Mouse (Mus musculus) embryonic facial prominence, embryonic 14.5 days (tissue): ENCODE measurements around the gene Plcd3. TPM values are rescaled to one million over a fixed set of nuclear protein-coding genes. Genes with fewer than 3 reads are reported as not detected.

ENCODE experiments used
- ATAC-seq: fragments of 200-750 bp; cut with Nextera tagmentation; 2 replicates; pipeline ENCODE4 v1.8.0; 2017; ENCODE audit warnings: low read depth, moderate number of reproducible peaks, moderate TSS enrichment
- DNase-seq: peaks from one replicate; pipeline ENCODE4 v3.0.0-alpha.2; 2015; ENCODE audit warnings: low spot score
- H3K27ac ChIP-seq: fragments of 300-500 bp; sonication (generic); replicated peaks from 2 replicates; pipeline ENCODE4 v1.5.1; 2014; ENCODE audit warnings: low read depth, mild to moderate bottlenecking, low read length, moderate library complexity
- H3K27me3 ChIP-seq: fragments of 300-500 bp; sonication (generic); replicated peaks from 2 replicates; pipeline ENCODE4 v1.6.1; 2014; ENCODE audit warnings: low read length; ENCODE audit not compliant: control insufficient read depth, insufficient read depth
- H3K36me3 ChIP-seq: fragments of 300-500 bp; sonication (generic); 2 replicates; pipeline ENCODE4 v1.6.1; 2014; ENCODE audit warnings: low read length, mixed read lengths; ENCODE audit not compliant: control insufficient read depth, insufficient read depth
- H3K4me1 ChIP-seq: fragments of 300-500 bp; sonication (generic); 2 replicates; pipeline ENCODE4 v1.6.1; 2014; ENCODE audit warnings: antibody characterized with exemption, low read length; ENCODE audit not compliant: control insufficient read depth, insufficient read depth
- H3K4me2 ChIP-seq: fragments of 300-500 bp; sonication (generic); 2 replicates; pipeline ENCODE4 v1.6.1; 2014; ENCODE audit warnings: low read depth, mild to moderate bottlenecking, low read length, moderate library complexity, mixed read lengths
- H3K4me3 ChIP-seq: fragments of 300-500 bp; sonication (generic); 2 replicates; pipeline ENCODE4 v1.5.1; 2014; ENCODE audit warnings: low read depth, mild to moderate bottlenecking, low read length
- H3K9ac ChIP-seq: fragments of 300-500 bp; sonication (generic); 2 replicates; pipeline ENCODE4 v1.6.1; 2014; ENCODE audit warnings: low read depth, mild to moderate bottlenecking, low read length, moderate library complexity, mixed read lengths
- H3K9me3 ChIP-seq: fragments of 300-500 bp; sonication (generic); 2 replicates; pipeline ENCODE4 v1.6.1; 2016; ENCODE audit warnings: low read length; ENCODE audit not compliant: control insufficient read depth
- WGBS: fragments of 180-500 bp; shearing (Covaris S2); extraction: QIAGEN DNeasy Blood & Tissue Kit; methylation state at CpG from one replicate; pipeline ENCODE4 v1.1.7; 2014; 5-methylcytosine and 5-hydroxymethylcytosine counted together
- polyA plus RNA-seq: library from polyadenylated mRNA; unstranded; fragments of >200 nt; fragmentation: Nextera tagmentation; extraction: Ambion mirVana; gene quantifications from 2 replicates; pipeline ENCODE4 v1.2.1, GENCODE M21; 2014

Gene Plcd3
- polyA plus RNA-seq, 1 experiment from 2014 or later = 3.0 TPM

DNA sequence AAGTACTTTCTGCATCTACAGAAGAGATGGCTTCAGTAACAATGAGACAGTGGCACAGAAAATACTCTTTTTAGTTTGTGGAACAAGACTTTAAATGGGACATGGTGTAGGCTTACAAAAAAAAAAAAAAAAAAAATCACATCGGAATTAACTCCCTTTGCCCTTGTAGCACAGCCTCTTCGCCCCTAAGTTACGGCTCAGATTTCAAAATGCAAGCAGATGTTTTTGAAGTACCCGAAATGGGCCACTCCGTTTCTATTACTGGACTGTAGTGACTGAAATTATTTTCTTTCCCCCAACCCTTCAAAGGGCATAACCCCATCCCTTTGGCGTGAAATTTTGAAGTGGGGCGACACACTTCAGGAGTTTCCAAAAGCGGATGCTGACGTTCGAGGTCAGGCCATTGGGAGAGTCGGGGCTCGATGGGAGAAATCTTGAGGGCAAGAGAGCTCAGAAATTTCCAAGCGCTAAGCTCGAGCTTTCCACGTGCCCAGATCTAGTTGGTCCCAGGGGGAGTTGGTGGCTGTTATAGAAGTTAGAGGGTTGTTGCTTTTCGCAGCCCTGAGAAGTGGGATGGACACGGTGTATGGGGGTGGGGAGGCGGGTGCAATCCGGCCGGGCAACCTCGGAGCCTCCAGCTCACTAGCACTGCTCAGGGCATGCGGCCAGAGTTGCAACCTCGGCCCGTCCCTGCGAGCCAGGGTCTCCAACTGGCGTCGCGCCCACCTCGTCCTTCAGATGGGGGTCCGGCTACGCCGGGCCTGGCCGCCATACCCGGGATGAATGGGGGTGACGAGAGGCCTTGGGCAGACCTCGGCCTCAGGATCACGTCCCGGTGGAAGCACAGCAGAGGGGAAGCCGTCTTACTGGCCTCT is 30.5 kb upstream of the Plcd3 start, which contains the start of gene Hexim2:
Gene Hexim2, plus strand, starts transcription at position 729 of the 875 bp plus-strand sequence.
- DNase-seq = peak; percentile 76
- WGBS = under 1% methylated on average over 21 of the region's 39 CpGs
- H3K9me3 ChIP-seq = no peaks in the 10 kb centered on the region
- peak within 1 kb of the TSS; percentile 87 for H3K4me3 ChIP-seq
- peak; percentile 38 for ATAC-seq
- no peaks in the 10 kb centered on the region for H3K27me3 ChIP-seq
- peaks cover 26% of the 10 kb centered on the region for H3K4me1 ChIP-seq
- peak within 1 kb of the TSS; percentile 69 for H3K4me2 ChIP-seq
- H3K9ac ChIP-seq = peak within 1 kb of the TSS; percentile 100
- peak within 1 kb of the TSS; percentile 97 for H3K27ac ChIP-seq
- H3K36me3 ChIP-seq = 0 out of 2 replicates have a peak, but pooled peaks cover 7% of the 10 kb centered on the region

DNA sequence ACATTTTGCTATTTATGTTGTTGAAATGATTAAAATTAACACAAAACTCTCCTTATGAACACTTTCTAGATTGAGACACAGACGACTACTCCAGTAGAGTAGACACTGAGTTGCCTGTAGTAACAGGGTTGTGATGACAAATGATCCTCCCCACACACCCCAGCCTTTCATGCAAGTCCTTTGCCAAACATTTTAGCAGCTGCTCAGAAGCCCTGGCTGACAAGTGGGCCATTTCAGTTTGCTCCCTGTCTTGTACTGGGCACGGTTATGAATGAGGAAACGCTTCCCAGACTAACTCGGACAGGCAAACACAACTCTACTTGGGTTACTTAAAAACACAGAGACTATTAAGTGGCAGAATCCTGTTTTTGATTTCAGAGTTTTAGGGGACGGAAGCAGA is 18.9 kb upstream of the Plcd3 start:
- no peak overlapping the region for H3K4me3 ChIP-seq
- H3K27ac ChIP-seq = peak overlapping the region; percentile 39; the same call in 1 of the 2 replicates
- H3K36me3 ChIP-seq = no peaks in the 10 kb centered on the region
- no peaks in the 10 kb centered on the region for H3K27me3 ChIP-seq
- peaks cover 10% of the 10 kb centered on the region for H3K4me1 ChIP-seq
- 42% methylated on average over 5 of the region's 5 CpGs for WGBS
- DNase-seq = peak; percentile 58
- H3K9ac ChIP-seq = no peak overlapping the region
- H3K4me2 ChIP-seq = no peak overlapping the region
- ATAC-seq = no peak
- H3K9me3 ChIP-seq = no peaks in the 10 kb centered on the region

DNA sequence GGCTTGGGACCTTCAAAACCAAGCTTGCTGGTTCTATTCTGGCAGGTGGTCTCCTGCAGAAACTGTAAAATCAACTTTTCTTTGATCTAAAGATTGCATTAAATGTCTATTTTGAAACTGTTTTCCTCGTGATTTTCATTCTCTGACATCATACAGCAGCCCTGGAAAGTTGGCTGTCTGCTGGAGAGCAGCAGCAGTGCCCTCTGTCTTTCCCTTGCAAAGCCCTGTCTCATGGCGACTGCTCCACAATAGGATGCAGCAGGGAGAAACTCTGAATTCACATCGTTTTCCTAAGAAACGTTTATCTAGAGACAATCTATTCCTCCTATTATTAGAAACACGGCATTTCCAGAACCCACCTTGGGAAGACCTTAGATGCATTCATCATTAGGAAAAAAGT is 18.2 kb upstream of the Plcd3 start:
- H3K36me3 ChIP-seq = no peaks in the 10 kb centered on the region
- no peak overlapping the region for H3K9ac ChIP-seq
- H3K4me3 ChIP-seq = no peak overlapping the region
- H3K9me3 ChIP-seq = no peaks in the 10 kb centered on the region
- peaks cover 14% of the 10 kb centered on the region for H3K4me1 ChIP-seq
- ATAC-seq = no peak
- no peak for DNase-seq
- WGBS = 49% methylated on average over 5 of the region's 5 CpGs
- no peaks in the 10 kb centered on the region for H3K27me3 ChIP-seq
- no peak overlapping the region for H3K27ac ChIP-seq
- H3K4me2 ChIP-seq = no peak overlapping the region

DNA sequence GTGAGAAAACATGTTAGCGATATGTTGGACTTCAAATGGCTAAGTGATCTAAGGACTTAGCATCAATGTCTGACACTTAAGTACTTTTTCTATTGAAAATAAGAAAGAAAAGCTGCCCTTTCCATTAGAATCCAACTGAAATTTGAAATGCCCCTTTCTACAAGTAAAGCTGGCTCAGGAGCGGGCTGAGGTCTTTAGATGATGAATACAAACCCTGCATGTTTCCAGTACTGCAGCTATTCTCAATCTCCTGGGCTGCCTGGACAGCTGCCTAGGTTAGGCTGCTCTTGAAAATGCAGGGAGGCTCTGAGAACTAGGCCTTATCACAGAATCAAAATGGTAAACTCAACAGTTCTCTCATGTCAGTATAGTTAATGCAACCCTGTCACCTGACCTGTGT is 17.4 kb upstream of the Plcd3 start:
- Histone ChIP-seq H3K4me2 (peak overlapping the region; percentile 84), H3K4me3 (peak overlapping the region; percentile 73), H3K27me3 (no peaks in the 10 kb centered on the region), H3K36me3 (no peaks in the 10 kb centered on the region), H3K9ac (0 out of 2 replicates have a peak overlapping the region, but pooled peaks have one; percentile 8), H3K9me3 (no peaks in the 10 kb centered on the region), H3K27ac (no peak overlapping the region), H3K4me1 (peaks cover 18% of the 10 kb centered on the region)
- DNase-seq = no peak
- WGBS = 93% methylated on average over 2 of the region's 2 CpGs
- ATAC-seq = no peak

DNA sequence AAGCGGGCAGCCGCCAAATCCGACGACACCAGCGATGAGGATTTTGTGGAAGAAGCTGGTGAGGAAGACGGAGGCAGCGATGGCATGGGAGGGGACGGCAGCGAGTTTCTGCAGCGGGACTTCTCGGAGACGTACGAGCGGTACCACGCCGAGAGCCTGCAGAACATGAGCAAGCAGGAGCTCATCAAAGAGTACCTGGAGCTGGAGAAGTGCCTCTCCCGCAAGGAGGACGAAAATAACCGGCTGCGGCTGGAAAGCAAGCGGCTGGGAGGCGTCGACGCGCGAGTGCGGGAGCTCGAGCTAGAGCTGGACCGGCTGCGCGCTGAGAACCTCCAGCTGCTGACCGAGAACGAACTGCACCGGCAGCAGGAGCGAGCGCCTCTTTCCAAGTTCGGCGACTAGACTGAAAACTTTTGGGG is 16.1 kb upstream of the Plcd3 start:
- Histone ChIP-seq H3K36me3 (no peaks in the 10 kb centered on the region), H3K9ac (peak overlapping the region; percentile 75), H3K9me3 (no peaks in the 10 kb centered on the region), H3K4me2 (peak overlapping the region; percentile 84), H3K27ac (peak overlapping the region; percentile 84), H3K4me1 (peaks cover 18% of the 10 kb centered on the region), H3K27me3 (no peaks in the 10 kb centered on the region), H3K4me3 (peak overlapping the region; percentile 73)
- WGBS = under 1% methylated on average over 37 of the region's 38 CpGs
- ATAC-seq = no peak
- peak; percentile 64 for DNase-seq

DNA sequence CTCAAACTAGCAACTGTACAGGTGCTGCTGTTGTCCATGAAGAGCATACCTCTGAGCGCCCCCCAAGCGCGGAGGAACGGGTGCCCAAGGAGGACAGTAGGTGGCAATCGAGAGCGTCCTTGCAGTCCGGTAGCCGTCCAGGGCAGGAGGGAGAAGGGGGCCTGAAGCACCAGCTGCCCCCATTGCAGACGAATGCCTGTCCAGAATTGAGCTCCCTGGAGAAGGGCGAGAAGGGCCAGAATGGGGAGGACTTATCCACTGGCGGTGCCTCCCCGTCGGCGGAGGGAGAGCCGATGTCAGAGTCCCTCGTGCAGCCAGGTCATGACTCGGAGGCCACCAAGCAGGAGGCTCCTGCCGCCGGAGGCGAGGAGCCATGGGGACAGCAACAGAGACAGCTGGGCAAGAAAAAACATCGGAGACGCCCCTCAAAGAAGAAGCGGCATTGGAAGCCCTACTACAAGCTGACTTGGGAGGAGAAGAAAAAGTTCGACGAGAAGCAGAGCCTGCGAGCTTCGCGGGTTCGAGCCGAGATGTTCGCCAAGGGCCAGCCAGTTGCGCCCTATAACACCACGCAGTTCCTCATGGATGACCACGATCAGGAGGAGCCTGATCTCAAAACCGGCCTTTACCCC is 15.6 kb upstream of the Plcd3 start:
- H3K9ac ChIP-seq = peak overlapping the region; percentile 75
- under 1% methylated on average over 35 of the region's 35 CpGs for WGBS
- H3K36me3 ChIP-seq = no peaks in the 10 kb centered on the region
- no peaks in the 10 kb centered on the region for H3K27me3 ChIP-seq
- ATAC-seq (0 out of 2 replicates have a peak, but pooled peaks have one; percentile 10), DNase-seq (peak; percentile 87)
- H3K4me2 ChIP-seq = peak overlapping the region; percentile 84
- peak overlapping the region; percentile 73 for H3K4me3 ChIP-seq
- H3K27ac ChIP-seq = peak overlapping the region; percentile 84
- peaks cover 22% of the 10 kb centered on the region for H3K4me1 ChIP-seq
- no peaks in the 10 kb centered on the region for H3K9me3 ChIP-seq

DNA sequence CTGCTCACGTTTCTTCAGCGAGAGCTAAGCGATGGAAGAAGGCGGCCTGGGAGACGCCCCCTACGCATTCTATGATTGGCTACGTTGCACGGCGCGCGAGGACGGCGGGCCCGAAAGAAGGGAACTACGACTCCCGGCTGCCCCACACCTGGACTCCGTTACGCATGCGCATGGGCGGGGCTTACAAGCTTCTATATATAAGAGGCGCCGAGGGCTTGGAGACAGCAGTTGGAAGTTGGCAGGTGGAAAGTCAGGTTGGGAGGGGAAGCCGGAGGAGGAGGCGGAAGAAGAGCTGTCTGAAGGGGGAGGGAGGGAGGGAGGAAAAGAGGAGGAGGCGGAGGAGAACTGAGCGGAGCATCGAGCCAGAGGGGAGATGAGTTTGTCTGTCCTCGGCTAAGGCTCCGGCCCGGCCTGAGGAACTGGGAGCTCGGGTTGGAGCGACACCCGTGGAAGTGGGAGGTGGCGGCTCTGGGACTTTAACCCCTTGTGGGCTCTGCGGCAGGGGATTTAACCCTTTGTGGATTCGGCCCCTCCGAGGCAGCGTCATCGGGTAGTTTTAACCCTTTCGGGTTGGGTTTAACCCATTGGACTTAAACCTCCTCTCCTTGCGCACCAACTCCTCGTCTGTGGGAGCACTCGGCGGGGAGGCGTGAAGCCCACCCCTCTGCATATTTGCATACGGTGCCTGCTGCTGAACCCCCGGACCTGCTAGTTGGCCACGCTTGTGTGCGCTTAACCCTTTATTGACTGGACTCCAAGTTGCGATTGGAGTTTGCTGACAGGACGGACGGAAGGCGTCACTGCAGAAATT is 14.8 kb upstream of the Plcd3 start, which contains the start of gene Hexim1:
Gene Hexim1, plus strand, starts transcription at position 224 of the 811 bp plus-strand sequence.
- no peaks in the 10 kb centered on the region for H3K27me3 ChIP-seq
- WGBS = under 1% methylated on average over 48 of the region's 53 CpGs

More for the DNA sequence above, 14.8 kb upstream of the Plcd3 start, which contains the start of gene Hexim1:
- Histone ChIP-seq H3K27ac (peak within 1 kb of the TSS; percentile 97), H3K9me3 (no peaks in the 10 kb centered on the region), H3K36me3 (no peaks in the 10 kb centered on the region), H3K4me2 (peak within 1 kb of the TSS; percentile 84), H3K9ac (peak within 1 kb of the TSS; percentile 91), H3K4me3 (peak within 1 kb of the TSS; percentile 73), H3K4me1 (peaks cover 28% of the 10 kb centered on the region)
- DNase-seq (peak; percentile 100), ATAC-seq (peak; percentile 96)
